Mouse (Mus musculus) kidney, embryonic 14.5 days (tissue): ENCODE data around the gene Gpr21. TPM values are rescaled to one million over a fixed set of nuclear protein-coding genes. Genes with fewer than 3 reads are reported as not detected.
"Not testable (repeated sequence)": the region's sequence is repeated elsewhere in the genome, so short reads cannot be mapped to it uniquely, and the experiment has no call there.

Source experiments
- ATAC-seq: fragments of 200-750 bp; cut with Nextera tagmentation; 2 replicates; pipeline ENCODE4 v1.8.0; 2017; ENCODE audit warnings: moderate number of reproducible peaks, mild to moderate bottlenecking, moderate TSS enrichment, moderate library complexity; ENCODE audit not compliant: low FRiP score, low TSS enrichment
- H3K27ac ChIP-seq: fragments of 300-500 bp; sonication (generic); 2 replicates; pipeline ENCODE4 v1.5.1; 2014; ENCODE audit warnings: low read depth, mild to moderate bottlenecking, low read length, moderate library complexity, mixed read lengths
- H3K27me3 ChIP-seq: fragments of 300-500 bp; sonication (generic); 2 replicates; pipeline ENCODE4 v1.6.1; 2014; ENCODE audit warnings: mild to moderate bottlenecking, low read length; ENCODE audit not compliant: control insufficient read depth, insufficient read depth
- H3K36me3 ChIP-seq: fragments of 300-500 bp; sonication (generic); 2 replicates; pipeline ENCODE4 v1.6.1; 2014; ENCODE audit warnings: low read length, mixed read lengths; ENCODE audit not compliant: control insufficient read depth, insufficient read depth
- H3K4me1 ChIP-seq: fragments of 300-500 bp; sonication (generic); 2 replicates; pipeline ENCODE4 v1.6.1; 2014; ENCODE audit warnings: low read length, mixed read lengths; ENCODE audit not compliant: control insufficient read depth, insufficient read depth
- H3K4me2 ChIP-seq: fragments of 300-500 bp; sonication (generic); replicated peaks from 2 replicates; pipeline ENCODE4 v1.6.1; 2014; ENCODE audit warnings: low read depth, mild to moderate bottlenecking, low read length
- H3K4me3 ChIP-seq: fragments of 300-500 bp; sonication (generic); 2 replicates; pipeline ENCODE4 v1.5.1; 2014; ENCODE audit warnings: mild to moderate bottlenecking, low read length
- H3K9ac ChIP-seq: fragments of 300-500 bp; sonication (generic); 2 replicates; pipeline ENCODE4 v1.6.1; 2014; ENCODE audit warnings: low read depth, mild to moderate bottlenecking, low read length, moderate library complexity
- H3K9me3 ChIP-seq: fragments of 300-500 bp; sonication (generic); 2 replicates; pipeline ENCODE4 v1.6.1; 2016; ENCODE audit warnings: low read length; ENCODE audit not compliant: control insufficient read depth
- WGBS: fragments of 180-500 bp; shearing (Covaris S2); extraction: QIAGEN DNeasy Blood & Tissue Kit; methylation state at CpG from one replicate; pipeline ENCODE4 v1.1.7; 2014; 5-methylcytosine and 5-hydroxymethylcytosine counted together
- polyA plus RNA-seq: library from polyadenylated mRNA; unstranded; fragments of >200 nt; fragmentation: Nextera tagmentation; extraction: Ambion mirVana; gene quantifications from 2 replicates; pipeline ENCODE4 v1.2.1, GENCODE M21; 2014

Gpr21 gene
- 1.4 and 2.7 TPM in 2 replicates for polyA plus RNA-seq

GRCm38 (mm10) chr2:37516030-37516710 lies at the start of gene Gpr21:
Gene Gpr21 (plus strand): TSS chr2:37516332.
- Histone ChIP-seq H3K4me1 (no peaks in the 10 kb centered on the region), H3K36me3 (peaks cover 22% of the 10 kb centered on the region), H3K27ac (no peak within 1 kb of the TSS; the same call in 1 of the 2 replicates), H3K9ac (no peak within 1 kb of the TSS), H3K27me3 (no peaks in the 10 kb centered on the region), H3K9me3 (no peaks in the 10 kb centered on the region), H3K4me2 (peak within 1 kb of the TSS; percentile 24), H3K4me3 (peak within 1 kb of the TSS; percentile 16)
- ATAC-seq: no peak
- WGBS: 26% methylated on average over 11 of the region's 11 CpGs

GRCm38 (mm10) chr2:37479559-37479958 lies 36.6 kb upstream of the Gpr21 start:
- Histone ChIP-seq H3K9me3 (no peaks in the 10 kb centered on the region), H3K27ac (no peak overlapping the region), H3K27me3 (no peaks in the 10 kb centered on the region), H3K36me3 (peaks cover 39% of the 10 kb centered on the region), H3K4me3 (no peak overlapping the region), H3K4me2 (no peak overlapping the region), H3K4me1 (no peaks in the 10 kb centered on the region), H3K9ac (no peak overlapping the region)
- ATAC-seq: no peak

- H3K27ac ChIP-seq: no peak overlapping the region
- no peak overlapping the region for H3K4me2 ChIP-seq
- H3K4me1 ChIP-seq: no peaks in the 10 kb centered on the region
- H3K9ac ChIP-seq: no peak overlapping the region
- no peak for ATAC-seq
- H3K27me3 ChIP-seq: no peaks in the 10 kb centered on the region
- H3K36me3 ChIP-seq: peaks cover 41% of the 10 kb centered on the region
- no peaks in the 10 kb centered on the region for H3K9me3 ChIP-seq
- H3K4me3 ChIP-seq: no peak overlapping the region
- WGBS: 96% methylated on average over 2 of the region's 2 CpGs
Measured at GRCm38 (mm10) chr2:37480039-37480438, 36.1 kb upstream of the Gpr21 start.

- H3K4me3 ChIP-seq: no peak overlapping the region
- H3K4me2 ChIP-seq: no peak overlapping the region
- H3K4me1 ChIP-seq: no peaks in the 10 kb centered on the region
- no peak for ATAC-seq
- no peak overlapping the region for H3K9ac ChIP-seq
- WGBS: 85% methylated on average over 2 of the region's 2 CpGs
- H3K36me3 ChIP-seq: peaks cover 47% of the 10 kb centered on the region
- no peaks in the 10 kb centered on the region for H3K27me3 ChIP-seq
- no peak overlapping the region for H3K27ac ChIP-seq
- no peaks in the 10 kb centered on the region for H3K9me3 ChIP-seq
Measured at GRCm38 (mm10) chr2:37484165-37484564, 32.0 kb upstream of the Gpr21 start.

GRCm38 (mm10) chr2:37485370-37485769 lies 30.8 kb upstream of the Gpr21 start:
- ATAC-seq: no peak
- no peak overlapping the region for H3K9ac ChIP-seq
- H3K4me1 ChIP-seq: no peaks in the 10 kb centered on the region
- H3K9me3 ChIP-seq: no peaks in the 10 kb centered on the region
- no peak overlapping the region for H3K4me2 ChIP-seq
- H3K27ac ChIP-seq: no peak overlapping the region
- H3K27me3 ChIP-seq: no peaks in the 10 kb centered on the region
- peaks cover 56% of the 10 kb centered on the region for H3K36me3 ChIP-seq
- no peak overlapping the region for H3K4me3 ChIP-seq
- WGBS: 84% methylated on average over 1 of the region's 1 CpGs

- peaks cover 56% of the 10 kb centered on the region for H3K36me3 ChIP-seq
- H3K4me3 ChIP-seq: no peak overlapping the region
- ATAC-seq: no peak
- H3K9ac ChIP-seq: no peak overlapping the region
- no peak overlapping the region for H3K4me2 ChIP-seq
- H3K9me3 ChIP-seq: no peaks in the 10 kb centered on the region
- H3K27me3 ChIP-seq: no peaks in the 10 kb centered on the region
- no peaks in the 10 kb centered on the region for H3K4me1 ChIP-seq
- H3K27ac ChIP-seq: no peak overlapping the region
Measured at GRCm38 (mm10) chr2:37486408-37486807, 29.7 kb upstream of the Gpr21 start.

GRCm38 (mm10) chr2:37488956-37489355 lies 27.2 kb upstream of the Gpr21 start:
- H3K27ac ChIP-seq: no peak overlapping the region
- WGBS: 93% methylated on average over 2 of the region's 2 CpGs
- H3K36me3 ChIP-seq: peaks cover 63% of the 10 kb centered on the region

GRCm38 (mm10) chr2:37497321-37497720 lies 18.8 kb upstream of the Gpr21 start:
- Histone ChIP-seq H3K9me3 (no peaks in the 10 kb centered on the region), H3K36me3 (peaks cover 54% of the 10 kb centered on the region), H3K27me3 (no peaks in the 10 kb centered on the region), H3K4me1 (no peaks in the 10 kb centered on the region), H3K4me3 (no peak overlapping the region), H3K4me2 (no peak overlapping the region), H3K9ac (no peak overlapping the region), H3K27ac (no peak overlapping the region)
- no peak for ATAC-seq
- WGBS: 90% methylated on average over 4 of the region's 4 CpGs

More at GRCm38 (mm10) chr2:37488956-37489355, 27.2 kb upstream of the Gpr21 start:
- H3K9me3 ChIP-seq: no peaks in the 10 kb centered on the region
- H3K4me3 ChIP-seq: no peak overlapping the region
- no peak for ATAC-seq
- H3K4me2 ChIP-seq: no peak overlapping the region
- no peak overlapping the region for H3K9ac ChIP-seq
- H3K27me3 ChIP-seq: no peaks in the 10 kb centered on the region
- no peaks in the 10 kb centered on the region for H3K4me1 ChIP-seq

- not testable (repeated sequence) for H3K4me3 ChIP-seq, ATAC-seq, H3K9ac ChIP-seq, H3K4me1 ChIP-seq, H3K27me3 ChIP-seq, H3K4me2 ChIP-seq, H3K9me3 ChIP-seq, H3K27ac ChIP-seq
- peaks cover 45% of the 10 kb centered on the region for H3K36me3 ChIP-seq
- 84% methylated on average over 2 of the region's 2 CpGs for WGBS
Measured at GRCm38 (mm10) chr2:37505856-37506255, 10.3 kb upstream of the Gpr21 start.
